Comparison of ENCODE assay signal across 27 mouse cellular contexts in the genomic region with DNA sequence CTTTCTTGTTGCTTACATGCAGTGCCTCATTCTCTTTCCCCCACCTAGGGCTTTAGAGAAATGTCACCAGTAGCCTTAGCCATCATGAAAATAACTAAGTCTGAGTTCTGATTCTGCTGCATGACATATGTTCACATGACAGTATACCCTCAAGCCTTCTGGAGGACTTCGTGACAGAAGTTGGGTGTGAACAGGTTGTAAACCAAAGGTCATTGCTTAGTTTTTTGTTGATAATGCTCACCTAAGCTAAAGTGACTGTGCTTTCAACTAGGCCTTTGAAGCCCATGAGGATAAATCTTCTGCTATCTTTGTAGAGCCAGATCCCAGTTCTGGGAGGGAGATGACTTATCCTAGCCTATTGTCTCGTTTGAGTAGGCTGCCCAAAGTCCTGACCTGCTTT.
"Had no signal": no experiment of that assay in that cellular context is flagged by ENCODE, and none has a peak within 500 bp of the region (broad histone marks: within the 10 kb centered on the region; RNA-seq: fewer than 3 reads in every experiment).

No protein-coding gene starts in this region.

- H3K4me1 ChIP-seq: heart, embryonic 10.5 days; heart, embryonic 12.5 days; hindbrain, embryonic 10.5 days; hindbrain, embryonic 12.5 days; kidney, embryonic 15.5 days; limb, embryonic 13.5 days; limb, embryonic 15.5 days; liver, embryonic 12.5 days had no signal

- H3K9ac ChIP-seq: forebrain, postnatal 0 days; heart, embryonic 12.5 days; hindbrain, embryonic 12.5 days; hindbrain, embryonic 14.5 days; kidney, embryonic 15.5 days; limb, embryonic 13.5 days; limb, embryonic 15.5 days; liver, embryonic 12.5 days; liver, embryonic 14.5 days had no signal

- H3K9me3 ChIP-seq: heart, embryonic 10.5 days; heart, embryonic 12.5 days; hindbrain, embryonic 10.5 days; hindbrain, embryonic 12.5 days; kidney, embryonic 15.5 days; limb, embryonic 13.5 days; limb, embryonic 15.5 days; liver, embryonic 12.5 days had no signal

- H3K36me3 ChIP-seq: heart, embryonic 10.5 days; heart, embryonic 12.5 days; hindbrain, embryonic 10.5 days; hindbrain, embryonic 12.5 days; kidney, embryonic 15.5 days; limb, embryonic 13.5 days; limb, embryonic 15.5 days; liver, embryonic 12.5 days had no signal

- H3K4me2 ChIP-seq: heart, embryonic 12.5 days; hindbrain, embryonic 12.5 days; hindbrain, embryonic 14.5 days; kidney, embryonic 15.5 days; limb, embryonic 13.5 days; limb, embryonic 15.5 days; liver, embryonic 12.5 days had no signal

- H3K27me3 ChIP-seq: heart, embryonic 12.5 days; hindbrain, embryonic 12.5 days; limb, embryonic 15.5 days; liver, embryonic 12.5 days had no signal

- ATAC-seq: forebrain, postnatal 0 days; hindbrain, embryonic 16.5 days; inflammation-experienced regulatory T-cells, adult 6 months; liver, embryonic 12.5 days had no signal

- DNase-seq: forebrain, postnatal 0 days; gastrocnemius, adult 2 months; gastrocnemius, postnatal 10 days; gastrocnemius, postnatal 25 days; heart, adult 18-20 months; heart, postnatal 10 days; heart, postnatal 4 days; kidney, adult 11 months; kidney, adult 2 months; kidney, adult 9 months; kidney, postnatal 14 days; kidney, postnatal 36 days; left cerebral cortex, postnatal 4 days had no signal

- H3K4me3 ChIP-seq: gastrocnemius, adult 2 months; heart, embryonic 10.5 days; heart, embryonic 12.5 days; hindbrain, embryonic 10.5 days; hindbrain, embryonic 12.5 days; kidney, embryonic 15.5 days; layer of hippocampus, adult 2 months; limb, embryonic 13.5 days; limb, embryonic 15.5 days; liver, embryonic 12.5 days had no signal

- H3K27ac ChIP-seq: gastrocnemius, adult 2 months; heart, embryonic 10.5 days; hindbrain, embryonic 10.5 days; hindbrain, embryonic 12.5 days; hindbrain, embryonic 14.5 days; kidney, embryonic 15.5 days; kidney, postnatal 0 days; layer of hippocampus, adult 2 months; limb, embryonic 13.5 days; limb, embryonic 15.5 days; liver, embryonic 12.5 days; liver, embryonic 14.5 days had no signal
